Mouse (Mus musculus): ENCODE data around the gene Chd8. TPM values are rescaled to one million over a fixed set of nuclear protein-coding genes. Genes with fewer than 3 reads are reported as not detected.

The Chd8 gene
- polyA plus RNA-seq, 1 experiment from 2014 or later = 39.7 TPM

- H3K4me2 ChIP-seq (replicated peaks) = peak overlapping the region; percentile 87
- peaks cover 40% of the 10 kb centered on the region for H3K36me3 ChIP-seq
- WGBS = 1% methylated on average over 59 of the region's 59 CpGs
- H3K9me3 ChIP-seq = no peaks in the 10 kb centered on the region
- peak; percentile 37 for ATAC-seq (replicated peaks)
- H3K4me1 ChIP-seq = peaks cover 34% of the 10 kb centered on the region
- peak overlapping the region; percentile 81 for H3K4me3 ChIP-seq
- no peaks in the 10 kb centered on the region for H3K27me3 ChIP-seq
- H3K27ac ChIP-seq (replicated peaks) = peak overlapping the region; percentile 96
- peak overlapping the region; percentile 86 for H3K9ac ChIP-seq (replicated peaks)
Measured at GRCm38 (mm10) chr14:52196230-52197155, 61.1 kb downstream of the Chd8 start.

DNA sequence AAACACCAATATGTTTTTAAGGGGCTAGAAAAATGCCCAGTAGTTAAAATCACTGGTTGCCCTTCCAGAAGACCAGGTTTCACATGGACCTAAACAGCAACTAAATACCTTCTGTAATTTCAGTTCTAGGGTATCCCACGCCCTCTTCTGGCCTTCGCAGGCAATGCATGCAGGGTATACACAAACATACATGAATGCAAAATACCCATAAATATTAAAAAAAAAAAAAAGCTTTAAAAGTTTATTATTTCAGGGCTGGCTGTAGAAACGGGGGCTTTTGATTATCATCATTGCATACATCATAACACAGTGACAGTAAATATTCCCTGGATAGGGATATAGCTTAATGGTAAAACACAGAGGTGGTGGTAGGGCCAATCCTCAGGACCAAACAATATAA lies 61.9 kb downstream of the Chd8 start:
- Histone ChIP-seq H3K4me1 (peaks cover 34% of the 10 kb centered on the region), H3K27me3 (no peaks in the 10 kb centered on the region), H3K9me3 (no peaks in the 10 kb centered on the region), H3K36me3 (peaks cover 34% of the 10 kb centered on the region), H3K4me2 (replicated peaks) (peak overlapping the region; percentile 87), H3K27ac (replicated peaks) (no peak overlapping the region), H3K9ac (replicated peaks) (peak overlapping the region; percentile 86), H3K4me3 (peak overlapping the region; percentile 81)
- ATAC-seq (replicated peaks) = no peak
- 10% methylated on average over 3 of the region's 3 CpGs for WGBS

DNA sequence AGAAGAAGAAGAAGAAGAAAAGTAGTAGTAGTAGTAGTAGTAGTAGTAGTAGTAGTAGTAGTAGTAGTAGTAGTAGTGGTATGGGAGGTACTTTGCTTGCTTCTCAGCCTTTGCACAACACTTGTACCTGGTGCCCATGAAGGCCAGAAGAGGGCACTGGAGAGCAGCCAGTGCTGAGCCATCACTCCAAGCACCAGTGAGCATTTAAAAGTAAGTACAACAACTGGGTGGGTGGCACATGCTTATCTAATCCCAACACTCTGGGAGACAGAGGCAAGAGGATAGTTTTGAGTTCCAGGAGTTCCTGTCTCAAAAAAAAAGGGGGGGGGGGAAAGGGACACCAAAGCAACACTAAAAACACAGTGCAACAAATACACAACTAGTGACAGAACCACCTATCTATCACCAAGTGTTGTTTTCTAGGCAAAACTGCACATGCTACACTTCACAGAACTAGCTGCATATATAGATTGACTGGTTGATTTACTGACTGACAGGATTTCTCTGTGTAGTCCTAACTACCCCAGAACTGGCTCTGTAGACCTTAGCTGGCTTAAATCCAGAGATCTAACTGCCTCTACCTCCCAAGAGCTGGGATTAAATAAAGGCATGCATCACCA lies 66.7 kb downstream of the Chd8 start:
- Histone ChIP-seq H3K36me3 (peaks cover 11% of the 10 kb centered on the region), H3K9ac (replicated peaks) (no peak overlapping the region), H3K4me2 (replicated peaks) (no peak overlapping the region), H3K4me3 (no peak overlapping the region), H3K27me3 (no peaks in the 10 kb centered on the region), H3K4me1 (peaks cover 15% of the 10 kb centered on the region), H3K9me3 (no peaks in the 10 kb centered on the region), H3K27ac (replicated peaks) (no peak overlapping the region)
- no peak for ATAC-seq (replicated peaks)

DNA sequence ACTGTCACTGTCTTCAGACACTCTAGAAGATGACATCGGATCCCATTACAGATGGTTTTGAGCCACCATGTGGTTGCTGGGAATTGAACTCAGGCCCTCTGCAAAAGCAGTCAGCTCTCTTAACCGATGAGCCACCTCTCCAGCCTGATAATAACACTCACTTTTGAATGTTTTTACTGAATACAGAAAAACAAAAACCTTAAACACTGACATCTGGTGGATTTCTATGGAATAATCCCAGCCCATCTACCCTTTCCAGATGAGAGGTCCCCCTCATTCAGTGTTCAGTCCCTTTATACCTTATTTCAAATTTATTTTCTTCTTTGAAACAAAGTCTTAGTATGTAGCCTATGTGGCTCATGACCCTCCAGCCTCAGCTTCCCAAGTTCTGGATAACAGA lies 68.1 kb downstream of the Chd8 start:
- ATAC-seq (replicated peaks) = no peak
- peaks cover 11% of the 10 kb centered on the region for H3K36me3 ChIP-seq
- 75% methylated on average over 2 of the region's 2 CpGs for WGBS
- H3K9me3 ChIP-seq = no peaks in the 10 kb centered on the region
- no peak overlapping the region for H3K4me2 ChIP-seq (replicated peaks)
- H3K4me1 ChIP-seq = peaks cover 4% of the 10 kb centered on the region; the same call in 1 of the 2 replicates
- H3K9ac ChIP-seq (replicated peaks) = no peak overlapping the region
- no peak overlapping the region for H3K27ac ChIP-seq (replicated peaks)
- H3K27me3 ChIP-seq = no peaks in the 10 kb centered on the region
- no peak overlapping the region for H3K4me3 ChIP-seq

- Histone ChIP-seq H3K4me2 (replicated peaks) (no peak overlapping the region), H3K9me3 (no peaks in the 10 kb centered on the region), H3K36me3 (peaks cover 11% of the 10 kb centered on the region), H3K27ac (replicated peaks) (no peak overlapping the region), H3K4me1 (no peaks in the 10 kb centered on the region), H3K4me3 (no peak overlapping the region), H3K27me3 (no peaks in the 10 kb centered on the region), H3K9ac (replicated peaks) (no peak overlapping the region)
- no peak for ATAC-seq (replicated peaks)
- 86% methylated on average over 1 of the region's 1 CpGs for WGBS
Measured at GRCm38 (mm10) chr14:52188788-52189187, 68.8 kb downstream of the Chd8 start.

DNA sequence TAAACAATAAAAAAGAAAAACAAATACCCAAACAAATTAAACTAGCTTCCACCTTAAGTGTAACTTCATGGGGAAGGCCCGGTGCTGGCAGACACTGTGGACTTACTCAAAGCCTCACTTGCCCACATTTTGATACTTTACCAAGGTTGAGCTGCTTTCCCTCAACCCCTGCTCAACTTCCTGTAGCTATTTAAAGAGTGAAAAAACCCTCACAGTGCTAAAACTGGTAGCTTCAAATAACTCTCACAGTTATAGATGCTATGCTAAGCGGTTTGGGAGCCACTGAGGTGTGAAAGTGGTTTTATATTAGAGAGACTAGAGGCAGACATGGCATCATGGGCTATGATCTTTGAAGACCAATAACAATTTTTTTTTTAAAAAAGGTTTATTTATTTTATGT lies 91.0 kb downstream of the Chd8 start:
- ATAC-seq (replicated peaks) = no peak
- H3K27ac ChIP-seq (replicated peaks) = no peak overlapping the region
- H3K36me3 ChIP-seq = peaks cover 75% of the 10 kb centered on the region
- H3K4me1 ChIP-seq = no peaks in the 10 kb centered on the region
- no peaks in the 10 kb centered on the region for H3K27me3 ChIP-seq
- H3K9me3 ChIP-seq = no peaks in the 10 kb centered on the region
- H3K4me2 ChIP-seq (replicated peaks) = no peak overlapping the region
- H3K9ac ChIP-seq (replicated peaks) = no peak overlapping the region
- 89% methylated on average over 2 of the region's 2 CpGs for WGBS
- no peak overlapping the region for H3K4me3 ChIP-seq

DNA sequence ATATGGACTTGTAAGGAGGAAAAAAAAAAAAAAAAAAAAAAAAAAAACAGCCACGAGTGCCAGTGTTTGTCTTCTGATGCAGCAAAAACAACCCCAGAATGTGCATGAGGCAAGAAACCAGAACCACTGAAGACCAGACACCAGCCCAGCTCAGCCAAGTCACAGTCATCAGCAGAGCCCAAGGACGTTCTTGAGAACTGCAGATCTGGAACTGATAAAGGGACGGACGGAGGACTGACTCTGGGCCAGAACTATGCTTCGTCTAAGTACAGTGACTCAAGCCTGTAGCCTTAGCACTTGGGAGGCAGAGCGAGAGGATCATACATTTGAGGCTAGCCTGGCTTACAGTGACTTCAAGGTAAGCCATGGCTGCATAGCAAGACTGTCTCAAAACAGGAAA lies 96.7 kb downstream of the Chd8 start:
- Histone ChIP-seq H3K4me2 (replicated peaks) (no peak overlapping the region), H3K9ac (replicated peaks) (no peak overlapping the region), H3K4me3 (no peak overlapping the region), H3K9me3 (no peaks in the 10 kb centered on the region), H3K36me3 (peaks cover 74% of the 10 kb centered on the region), H3K27me3 (no peaks in the 10 kb centered on the region), H3K27ac (replicated peaks) (no peak overlapping the region), H3K4me1 (no peaks in the 10 kb centered on the region)
- 87% methylated on average over 6 of the region's 6 CpGs for WGBS
- no peak for ATAC-seq (replicated peaks)

GRCm38 (mm10) chr14:52155008-52155407 lies 102.6 kb downstream of the Chd8 start:
- H3K4me2 ChIP-seq (replicated peaks) = no peak overlapping the region
- no peak for ATAC-seq (replicated peaks)
- no peak overlapping the region for H3K27ac ChIP-seq (replicated peaks)
- H3K9me3 ChIP-seq = no peaks in the 10 kb centered on the region
- peaks cover 19% of the 10 kb centered on the region for H3K36me3 ChIP-seq
- H3K4me1 ChIP-seq = peaks cover 13% of the 10 kb centered on the region
- no peak overlapping the region for H3K4me3 ChIP-seq
- 90% methylated on average over 2 of the region's 2 CpGs for WGBS
- peaks cover 4% of the 10 kb centered on the region; the same call in 1 of the 2 replicates for H3K27me3 ChIP-seq
- no peak overlapping the region for H3K9ac ChIP-seq (replicated peaks)

DNA sequence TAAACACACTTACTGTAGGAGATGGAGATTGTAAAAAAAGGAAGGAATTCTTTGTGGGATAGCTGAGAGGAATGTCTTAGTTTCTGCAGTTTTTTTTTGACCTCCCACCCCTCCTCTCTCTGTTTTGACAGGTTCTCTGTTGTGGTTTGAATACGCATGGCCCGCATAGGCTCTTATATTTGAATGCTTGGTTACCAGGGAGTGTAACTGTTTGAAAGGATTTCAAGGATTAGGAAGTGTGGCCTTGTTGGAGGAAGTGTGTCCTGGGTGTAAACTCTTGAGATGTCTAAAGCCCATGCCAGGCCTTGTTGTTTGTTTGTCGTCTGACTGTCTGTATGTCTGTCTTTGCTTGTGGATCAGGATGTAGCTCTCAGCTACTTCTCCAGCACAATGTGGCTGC lies 105.0 kb downstream of the Chd8 start:
- Histone ChIP-seq H3K4me3 (no peak overlapping the region), H3K9ac (replicated peaks) (no peak overlapping the region), H3K27ac (replicated peaks) (no peak overlapping the region), H3K36me3 (no peaks in the 10 kb centered on the region), H3K4me2 (replicated peaks) (peak overlapping the region; percentile 30), H3K27me3 (peaks cover 4% of the 10 kb centered on the region; the same call in 1 of the 2 replicates), H3K9me3 (no peaks in the 10 kb centered on the region), H3K4me1 (peaks cover 13% of the 10 kb centered on the region)
- peak; percentile 45 for ATAC-seq (replicated peaks)
- WGBS = 13% methylated on average over 3 of the region's 3 CpGs

DNA sequence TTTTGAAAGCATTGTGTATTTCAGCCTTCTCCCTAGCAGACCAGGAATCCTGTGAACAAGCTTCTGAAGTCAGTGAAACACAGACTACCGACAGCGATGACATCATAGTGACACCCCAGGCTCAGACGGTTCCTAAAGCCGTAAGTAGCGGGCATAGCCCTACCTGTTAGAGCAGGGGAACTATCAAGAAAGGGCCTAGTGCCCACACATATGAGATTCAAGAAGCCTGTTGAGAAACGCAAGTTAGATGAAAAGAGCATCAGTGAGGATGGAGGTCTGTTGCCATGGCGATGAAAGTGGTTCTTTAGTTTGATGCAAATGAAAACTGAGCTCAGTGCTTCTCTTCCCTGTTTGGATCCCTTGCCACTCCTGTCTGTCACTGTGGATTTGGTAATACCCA lies 105.4 kb downstream of the Chd8 start:
- no peaks in the 10 kb centered on the region for H3K36me3 ChIP-seq
- 12% methylated on average over 7 of the region's 7 CpGs for WGBS
- peaks cover 13% of the 10 kb centered on the region for H3K4me1 ChIP-seq
- H3K4me2 ChIP-seq (replicated peaks) = peak overlapping the region; percentile 30
- H3K9ac ChIP-seq (replicated peaks) = no peak overlapping the region
- 0 out of 2 replicates have a peak overlapping the region, but pooled peaks have one; percentile 45 for H3K27ac ChIP-seq (replicated peaks)
- no peaks in the 10 kb centered on the region for H3K9me3 ChIP-seq
- peak; percentile 88 for ATAC-seq (replicated peaks)
- peaks cover 4% of the 10 kb centered on the region; the same call in 1 of the 2 replicates for H3K27me3 ChIP-seq
- peak overlapping the region; percentile 13; the same call in 1 of the 2 replicates for H3K4me3 ChIP-seq

DNA sequence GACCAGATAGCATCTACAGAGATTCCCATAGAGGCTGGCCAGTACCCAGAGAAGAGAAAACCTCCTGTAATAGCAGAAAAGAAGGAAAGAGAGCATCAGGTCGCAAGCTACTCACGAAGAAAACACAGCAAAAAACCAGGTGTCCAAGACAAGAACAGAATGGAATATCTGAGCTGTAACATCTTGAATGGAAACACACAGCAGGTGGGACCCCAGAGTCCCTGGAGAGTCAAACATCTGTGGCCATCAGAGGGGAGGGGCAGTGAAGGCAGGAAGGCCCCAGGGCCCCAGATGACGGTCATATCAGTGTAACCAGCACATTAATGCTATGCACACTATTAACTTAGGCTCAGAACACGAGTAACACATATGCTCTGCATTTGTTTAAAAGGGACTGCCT lies 107.7 kb downstream of the Chd8 start:
- H3K9ac ChIP-seq (replicated peaks) = no peak overlapping the region
- 77% methylated on average over 4 of the region's 4 CpGs for WGBS
- peaks cover 13% of the 10 kb centered on the region for H3K4me1 ChIP-seq
- no peaks in the 10 kb centered on the region for H3K36me3 ChIP-seq
- H3K4me3 ChIP-seq = no peak overlapping the region
- H3K4me2 ChIP-seq (replicated peaks) = no peak overlapping the region
- ATAC-seq (replicated peaks) = no peak
- peaks cover 4% of the 10 kb centered on the region; the same call in 1 of the 2 replicates for H3K27me3 ChIP-seq
- H3K27ac ChIP-seq (replicated peaks) = no peak overlapping the region
- no peaks in the 10 kb centered on the region for H3K9me3 ChIP-seq

Measured in forebrain, embryonic 15.5 days (tissue).